Mouse (Mus musculus): Measurements from ENCODE around the gene Zcchc24. TPM values are rescaled to one million over a fixed set of nuclear protein-coding genes. Genes with fewer than 3 reads are reported as not detected.

Zcchc24 gene
- polyA plus RNA-seq, 1 experiment from 2014 or later: 12.3 TPM

DNA sequence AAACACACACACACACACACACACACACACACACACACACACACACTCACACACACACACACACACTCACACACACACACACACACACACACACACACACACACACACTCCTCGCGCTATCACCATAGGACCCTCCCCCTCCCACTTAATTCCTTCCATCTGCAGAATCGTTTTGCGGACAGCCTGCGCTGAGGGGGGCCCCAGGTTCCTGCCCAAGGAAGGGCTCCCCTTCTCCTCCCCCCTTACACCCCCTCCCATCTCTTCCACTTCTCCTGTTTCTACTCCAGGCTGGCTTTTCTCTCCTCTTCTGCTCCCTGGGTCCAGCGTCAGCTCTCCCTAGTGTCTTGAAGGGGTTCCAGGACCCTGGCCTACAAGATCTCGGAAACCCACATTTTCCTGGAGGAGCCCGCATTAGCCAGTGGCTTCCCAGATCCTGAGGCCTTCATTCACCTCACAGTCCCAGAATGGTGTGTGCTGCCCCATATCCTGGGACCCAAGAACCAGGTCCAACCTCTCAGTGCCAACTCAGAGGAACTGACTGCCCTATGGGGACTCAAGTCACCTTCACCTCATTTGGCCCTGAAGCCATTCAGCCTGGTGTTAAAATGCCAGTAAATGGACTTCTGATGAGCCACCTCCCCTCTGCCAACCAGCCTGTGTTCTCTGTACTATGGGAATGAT, 927 bp upstream of the Zcchc24 start:
- H3K27me3 ChIP-seq: no peaks in the 10 kb centered on the region
- no peak overlapping the region for H3K4me3 ChIP-seq
- H3K27ac ChIP-seq (replicated peaks): no peak overlapping the region
- 19% methylated on average over 8 of the region's 8 CpGs for WGBS
- H3K36me3 ChIP-seq: no peaks in the 10 kb centered on the region
- peaks cover 41% of the 10 kb centered on the region for H3K4me1 ChIP-seq
- no peak for ATAC-seq (replicated peaks)
- no peaks in the 10 kb centered on the region for H3K9me3 ChIP-seq
- H3K4me2 ChIP-seq (replicated peaks): no peak overlapping the region; the same call in 1 of the 2 replicates
- H3K9ac ChIP-seq (replicated peaks): no peak overlapping the region

DNA sequence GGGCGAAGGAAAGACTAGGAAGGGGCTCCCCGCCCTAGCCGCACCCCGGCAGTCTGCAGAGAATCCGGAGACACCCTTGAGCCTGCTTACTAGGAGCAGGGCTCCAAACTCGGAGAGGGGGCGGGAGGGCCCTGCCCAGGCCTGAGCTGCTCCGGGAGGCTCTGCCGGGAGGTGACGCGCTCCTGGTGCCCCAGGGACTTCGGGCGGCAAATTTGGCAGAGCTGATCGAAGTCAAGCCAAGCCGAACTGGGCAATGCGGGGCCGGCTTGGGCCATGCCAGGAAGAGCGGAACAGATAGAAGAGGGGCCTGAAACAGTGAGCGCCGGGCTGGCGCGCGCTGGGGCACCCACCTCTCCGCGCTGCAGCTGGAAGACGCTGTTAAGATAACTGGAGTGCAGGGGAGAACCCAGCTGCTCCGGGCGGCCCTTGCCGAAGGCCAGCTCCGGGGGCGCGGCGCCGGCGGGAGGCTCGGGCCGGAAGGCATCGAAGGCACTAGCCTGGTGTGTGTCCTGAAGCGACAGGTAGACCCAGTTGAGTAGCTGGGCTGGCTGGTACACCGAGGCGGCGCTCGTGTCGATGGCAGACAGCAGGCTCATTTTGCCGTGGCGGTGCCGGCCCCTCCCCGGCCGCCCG, 462 bp downstream of the Zcchc24 start:
- H3K4me3 ChIP-seq: peak overlapping the region; percentile 55
- H3K9me3 ChIP-seq: no peaks in the 10 kb centered on the region
- no peaks in the 10 kb centered on the region for H3K27me3 ChIP-seq
- peak overlapping the region; percentile 38; the same call in 1 of the 2 replicates for H3K27ac ChIP-seq (replicated peaks)
- ATAC-seq (replicated peaks): peak; percentile 54
- peaks cover 41% of the 10 kb centered on the region for H3K4me1 ChIP-seq
- H3K36me3 ChIP-seq: no peaks in the 10 kb centered on the region
- H3K9ac ChIP-seq (replicated peaks): peak overlapping the region; percentile 56
- H3K4me2 ChIP-seq (replicated peaks): peak overlapping the region; percentile 95
- 2% methylated on average over 47 of the region's 50 CpGs for WGBS

DNA sequence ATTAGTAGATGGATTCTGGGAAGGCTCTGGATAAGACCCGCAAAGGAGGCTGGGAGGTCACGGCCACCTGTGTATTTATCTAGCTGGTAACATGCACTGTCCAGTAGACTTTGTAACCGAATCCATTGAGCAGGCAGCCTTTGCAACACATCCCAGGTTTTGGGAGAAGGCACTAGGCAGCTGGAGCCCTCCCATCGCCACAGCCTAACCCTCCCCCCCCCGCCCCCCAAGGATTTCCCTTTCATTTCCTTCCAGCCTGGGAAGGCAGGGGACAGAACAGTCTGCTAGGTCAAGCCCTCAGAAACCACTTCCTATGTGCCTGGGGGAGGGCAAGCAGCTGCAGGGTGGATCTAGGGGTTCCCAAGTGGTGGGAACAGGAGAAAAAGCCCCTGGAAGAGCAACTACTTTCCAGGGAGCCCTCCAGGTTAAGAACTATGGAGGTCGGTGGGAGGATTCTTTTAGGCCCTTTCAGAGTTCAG, 1.1 kb downstream of the Zcchc24 start:
- WGBS: 18% methylated on average over 6 of the region's 6 CpGs
- no peaks in the 10 kb centered on the region for H3K36me3 ChIP-seq
- H3K27ac ChIP-seq (replicated peaks): no peak overlapping the region
- peaks cover 41% of the 10 kb centered on the region for H3K4me1 ChIP-seq
- peak overlapping the region; percentile 95 for H3K4me2 ChIP-seq (replicated peaks)
- H3K27me3 ChIP-seq: no peaks in the 10 kb centered on the region
- peak overlapping the region; percentile 55 for H3K4me3 ChIP-seq
- H3K9me3 ChIP-seq: no peaks in the 10 kb centered on the region
- no peak for ATAC-seq (replicated peaks)
- peak overlapping the region; percentile 56; the same call in 1 of the 2 replicates for H3K9ac ChIP-seq (replicated peaks)

DNA sequence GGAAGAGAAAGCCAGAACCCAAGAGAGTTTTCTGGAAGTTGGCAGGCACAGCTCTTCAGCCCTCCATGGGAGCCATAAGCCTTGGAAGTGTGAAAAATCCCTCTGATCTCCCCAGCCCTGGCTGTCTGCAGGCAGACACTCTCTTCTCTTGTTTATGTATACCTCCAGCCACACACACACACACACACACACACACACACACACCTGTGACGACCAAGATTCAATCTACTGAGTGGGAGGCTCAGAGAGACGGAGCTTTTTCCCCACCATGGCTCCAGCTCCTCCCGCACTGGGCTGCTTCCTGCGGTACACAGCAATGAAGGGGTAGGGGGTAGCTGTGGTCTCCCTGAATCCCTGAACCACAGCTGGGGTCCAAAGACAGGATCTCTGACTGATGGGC, 2.4 kb downstream of the Zcchc24 start:
- WGBS: 52% methylated on average over 4 of the region's 4 CpGs
- no peak for ATAC-seq (replicated peaks)
- Histone ChIP-seq H3K27ac (replicated peaks) (peak overlapping the region; percentile 55), H3K4me2 (replicated peaks) (peak overlapping the region; percentile 95), H3K9me3 (no peaks in the 10 kb centered on the region), H3K27me3 (no peaks in the 10 kb centered on the region), H3K9ac (replicated peaks) (no peak overlapping the region), H3K4me3 (peak overlapping the region; percentile 55; the same call in 1 of the 2 replicates), H3K4me1 (peaks cover 41% of the 10 kb centered on the region), H3K36me3 (no peaks in the 10 kb centered on the region)

- Histone ChIP-seq H3K27ac (replicated peaks) (peak overlapping the region; percentile 55), H3K36me3 (no peaks in the 10 kb centered on the region), H3K9me3 (no peaks in the 10 kb centered on the region), H3K27me3 (no peaks in the 10 kb centered on the region), H3K4me2 (replicated peaks) (peak overlapping the region; percentile 95), H3K9ac (replicated peaks) (no peak overlapping the region), H3K4me3 (no peak overlapping the region), H3K4me1 (peaks cover 41% of the 10 kb centered on the region)
- WGBS: 8% methylated on average over 8 of the region's 8 CpGs
- ATAC-seq (replicated peaks): peak; percentile 47
These were observed 2.9 kb downstream of the Zcchc24 start for GRCm38 (mm10) chr14:25765921-25766320.

DNA sequence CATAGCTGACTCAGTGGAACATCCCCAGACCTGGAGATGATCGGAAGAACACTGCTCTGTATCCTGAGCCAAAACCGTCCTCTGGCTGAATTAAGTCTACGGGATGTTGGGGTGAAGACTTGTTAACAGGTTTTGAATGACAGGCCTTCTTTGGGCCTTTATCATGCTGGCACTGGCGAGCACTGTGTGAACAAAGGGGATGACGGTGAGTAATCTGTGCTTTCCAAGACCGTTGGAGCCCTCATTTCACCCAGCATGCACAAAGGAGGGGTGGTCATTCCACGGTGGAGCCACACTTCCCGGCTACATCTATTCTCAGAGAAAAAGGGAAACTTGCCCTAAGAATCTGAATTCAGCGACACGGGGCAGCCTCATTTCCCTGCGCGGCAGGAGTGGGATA, 3.7 kb downstream of the Zcchc24 start:
- no peaks in the 10 kb centered on the region for H3K27me3 ChIP-seq
- H3K9me3 ChIP-seq: no peaks in the 10 kb centered on the region
- H3K27ac ChIP-seq (replicated peaks): peak overlapping the region; percentile 20; the same call in 1 of the 2 replicates
- H3K4me3 ChIP-seq: no peak overlapping the region
- 21% methylated on average over 12 of the region's 12 CpGs for WGBS
- no peak for ATAC-seq (replicated peaks)
- 0 out of 2 replicates have a peak overlapping the region, but pooled peaks have one; percentile 1 for H3K4me2 ChIP-seq (replicated peaks)
- H3K36me3 ChIP-seq: no peaks in the 10 kb centered on the region
- H3K4me1 ChIP-seq: peaks cover 41% of the 10 kb centered on the region
- H3K9ac ChIP-seq (replicated peaks): no peak overlapping the region

DNA sequence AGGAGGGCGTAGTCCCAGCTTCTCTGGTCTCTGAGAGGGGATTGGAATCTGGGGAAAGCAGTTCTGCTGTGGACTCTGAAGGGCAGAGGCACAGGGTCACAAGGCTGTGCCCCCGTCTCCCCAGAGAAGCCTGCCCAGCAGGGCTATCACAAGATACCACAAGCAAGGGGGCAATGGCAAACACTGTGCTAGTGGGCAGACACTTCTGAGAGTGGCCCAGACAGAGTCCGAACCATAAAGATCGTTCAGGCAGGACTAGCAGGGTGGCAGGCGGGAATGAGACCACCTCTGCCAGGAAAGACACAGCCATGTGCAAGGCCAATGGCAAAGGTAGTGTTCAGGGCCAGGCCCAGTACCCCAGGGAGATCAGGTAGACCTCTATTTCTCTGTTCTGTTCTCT, 7.7 kb downstream of the Zcchc24 start:
- H3K4me3 ChIP-seq: no peak overlapping the region
- H3K4me1 ChIP-seq: peaks cover 21% of the 10 kb centered on the region
- no peaks in the 10 kb centered on the region for H3K36me3 ChIP-seq
- H3K4me2 ChIP-seq (replicated peaks): no peak overlapping the region
- H3K9me3 ChIP-seq: no peaks in the 10 kb centered on the region
- no peak overlapping the region for H3K9ac ChIP-seq (replicated peaks)
- no peak for ATAC-seq (replicated peaks)
- no peak overlapping the region for H3K27ac ChIP-seq (replicated peaks)
- WGBS: 93% methylated on average over 5 of the region's 5 CpGs
- no peaks in the 10 kb centered on the region for H3K27me3 ChIP-seq

DNA sequence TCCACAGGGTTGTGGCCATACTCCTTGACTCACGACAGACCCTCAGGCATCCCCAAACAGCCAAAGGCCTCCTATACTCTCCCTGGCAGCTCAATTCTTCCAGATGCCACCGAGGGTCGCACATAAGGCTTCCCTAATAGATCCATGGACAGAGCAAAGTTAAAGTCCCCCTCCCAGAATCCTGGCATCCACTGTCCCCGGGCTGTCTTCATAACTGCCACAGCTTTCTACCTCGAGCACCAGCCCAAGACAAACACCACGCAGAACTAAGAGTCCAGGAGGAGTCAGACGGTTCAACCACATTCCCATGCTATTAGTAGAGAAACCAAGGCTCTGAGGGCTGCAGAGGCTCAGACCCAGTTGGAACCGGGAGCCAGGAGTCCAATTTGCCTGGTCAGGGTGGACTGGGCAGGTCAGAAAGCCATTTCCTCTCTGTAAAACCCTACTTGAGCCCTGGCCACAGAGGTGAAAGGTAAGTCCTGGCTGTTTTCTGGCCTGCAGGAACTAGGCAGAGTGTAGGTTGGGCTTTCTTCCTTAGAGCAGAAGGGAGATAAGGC, 8.8 kb downstream of the Zcchc24 start:
- Histone ChIP-seq H3K27me3 (no peaks in the 10 kb centered on the region), H3K4me2 (replicated peaks) (no peak overlapping the region), H3K4me3 (no peak overlapping the region), H3K36me3 (no peaks in the 10 kb centered on the region), H3K9me3 (no peaks in the 10 kb centered on the region), H3K27ac (replicated peaks) (no peak overlapping the region), H3K9ac (replicated peaks) (no peak overlapping the region), H3K4me1 (peaks cover 14% of the 10 kb centered on the region)
- ATAC-seq (replicated peaks): no peak
- 81% methylated on average over 8 of the region's 8 CpGs for WGBS

DNA sequence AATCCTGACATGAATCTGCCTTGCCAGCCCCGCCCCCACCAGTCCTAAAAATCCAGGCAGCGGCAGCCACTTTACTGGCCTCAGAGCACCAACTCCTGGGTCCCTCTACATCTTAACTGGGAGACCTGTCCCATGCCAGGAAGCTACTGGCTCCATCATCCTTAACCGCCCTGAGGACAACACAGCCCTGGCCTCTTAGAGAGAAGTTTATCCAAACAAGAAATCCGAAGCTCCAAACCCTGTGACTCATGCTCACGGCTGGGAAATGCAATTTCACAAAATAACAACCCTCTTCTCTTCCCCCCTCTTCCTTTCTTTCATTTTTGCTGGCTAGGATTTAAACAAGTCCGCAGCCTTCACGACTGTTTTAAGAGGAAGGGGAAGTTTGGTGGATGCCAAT, 9.3 kb downstream of the Zcchc24 start:
- Histone ChIP-seq H3K4me2 (replicated peaks) (no peak overlapping the region), H3K27ac (replicated peaks) (no peak overlapping the region), H3K4me3 (no peak overlapping the region), H3K27me3 (no peaks in the 10 kb centered on the region), H3K36me3 (no peaks in the 10 kb centered on the region), H3K9me3 (no peaks in the 10 kb centered on the region), H3K4me1 (peaks cover 12% of the 10 kb centered on the region), H3K9ac (replicated peaks) (no peak overlapping the region)
- ATAC-seq (replicated peaks): no peak
- 75% methylated on average over 7 of the region's 7 CpGs for WGBS

DNA sequence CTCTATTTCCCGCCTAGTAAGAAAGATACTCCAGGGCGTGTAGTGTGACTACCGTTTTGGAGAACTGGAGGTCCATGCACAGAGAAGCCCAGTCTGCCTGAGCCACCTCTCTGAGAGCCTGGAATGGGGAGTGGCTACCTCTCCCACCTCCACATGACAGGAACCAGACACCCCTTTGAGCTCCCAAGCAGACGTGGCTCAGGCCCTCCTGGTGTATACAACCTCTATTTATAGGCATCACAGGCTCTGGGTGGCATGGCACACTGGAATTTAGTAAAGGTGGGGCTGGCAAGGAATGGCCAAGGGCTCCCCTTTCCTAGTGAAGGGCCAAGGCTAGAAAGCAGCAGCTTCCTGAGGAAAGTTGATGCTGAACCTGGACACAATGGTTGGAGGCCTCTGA, 10.9 kb downstream of the Zcchc24 start:
- no peak for ATAC-seq (replicated peaks)
- H3K9me3 ChIP-seq: no peaks in the 10 kb centered on the region
- H3K4me3 ChIP-seq: no peak overlapping the region
- H3K4me2 ChIP-seq (replicated peaks): no peak overlapping the region
- no peak overlapping the region for H3K9ac ChIP-seq (replicated peaks)
- H3K27me3 ChIP-seq: no peaks in the 10 kb centered on the region
- H3K27ac ChIP-seq (replicated peaks): no peak overlapping the region
- H3K36me3 ChIP-seq: no peaks in the 10 kb centered on the region
- peaks cover 12% of the 10 kb centered on the region for H3K4me1 ChIP-seq
- 75% methylated on average over 4 of the region's 4 CpGs for WGBS

- peak; percentile 53 for ATAC-seq (replicated peaks)
- WGBS: 53% methylated on average over 7 of the region's 7 CpGs
These were observed 12.4 kb downstream of the Zcchc24 start for GRCm38 (mm10) chr14:25756385-25756990.

GRCm38 (mm10) chr14:25755541-25755940, 13.3 kb downstream of the Zcchc24 start:
- Histone ChIP-seq H3K4me3 (no peak overlapping the region), H3K9me3 (no peaks in the 10 kb centered on the region), H3K9ac (replicated peaks) (no peak overlapping the region), H3K4me2 (replicated peaks) (no peak overlapping the region), H3K27me3 (no peaks in the 10 kb centered on the region), H3K4me1 (peaks cover 12% of the 10 kb centered on the region), H3K27ac (replicated peaks) (no peak overlapping the region), H3K36me3 (no peaks in the 10 kb centered on the region)
- 58% methylated on average over 4 of the region's 4 CpGs for WGBS
- no peak for ATAC-seq (replicated peaks)

More at GRCm38 (mm10) chr14:25756385-25756990, 12.4 kb downstream of the Zcchc24 start:
- Histone ChIP-seq H3K9me3 (no peaks in the 10 kb centered on the region), H3K27ac (replicated peaks) (0 out of 2 replicates have a peak overlapping the region, but pooled peaks have one; percentile 11), H3K4me3 (no peak overlapping the region), H3K27me3 (no peaks in the 10 kb centered on the region), H3K4me2 (replicated peaks) (no peak overlapping the region), H3K9ac (replicated peaks) (no peak overlapping the region), H3K4me1 (peaks cover 12% of the 10 kb centered on the region), H3K36me3 (no peaks in the 10 kb centered on the region)

Measured in forebrain, embryonic 15.5 days (tissue).